Mouse (Mus musculus) hindbrain, embryonic 15.5 days (tissue): ENCODE data around the gene Zfp825. TPM values are rescaled to one million over a fixed set of nuclear protein-coding genes. Genes with fewer than 3 reads are reported as not detected.
"Not testable (repeated sequence)": the region's sequence is repeated elsewhere in the genome, so short reads cannot be mapped to it uniquely, and the experiment has no call there.

ENCODE experiments used
- ATAC-seq: fragments of 200-750 bp; cut with Nextera tagmentation; 2 replicates; pipeline ENCODE4 v1.8.0; 2017; ENCODE audit warnings: low read depth, moderate number of reproducible peaks, moderate TSS enrichment; ENCODE audit not compliant: low FRiP score
- H3K27ac ChIP-seq: fragments of 300-500 bp; sonication (generic); replicated peaks from 2 replicates; pipeline ENCODE4 v1.5.1; 2015; ENCODE audit warnings: mild to moderate bottlenecking, inconsistent platforms
- H3K27me3 ChIP-seq: fragments of 300-500 bp; sonication (generic); 2 replicates; pipeline ENCODE4 v1.6.1; 2015; ENCODE audit warnings: control low read depth, inconsistent platforms
- H3K36me3 ChIP-seq: fragments of 300-500 bp; sonication (generic); 2 replicates; pipeline ENCODE4 v1.6.1; 2015; ENCODE audit warnings: control low read depth, inconsistent platforms
- H3K4me1 ChIP-seq: fragments of 300-500 bp; sonication (generic); replicated peaks from 2 replicates; pipeline ENCODE4 v1.6.1; 2015; ENCODE audit warnings: control low read depth, inconsistent platforms
- H3K4me2 ChIP-seq: fragments of 300-500 bp; sonication (generic); 2 replicates; pipeline ENCODE4 v1.6.1; 2015; ENCODE audit warnings: moderate library complexity, mild to moderate bottlenecking, inconsistent platforms
- H3K4me3 ChIP-seq: fragments of 300-500 bp; sonication (generic); 2 replicates; pipeline ENCODE4 v1.5.1; 2015; ENCODE audit warnings: mild to moderate bottlenecking, inconsistent platforms
- H3K9ac ChIP-seq: fragments of 300-500 bp; sonication (generic); 2 replicates; pipeline ENCODE4 v1.6.1; 2015; ENCODE audit warnings: inconsistent platforms
- H3K9me3 ChIP-seq: fragments of 300-500 bp; sonication (generic); 2 replicates; pipeline ENCODE4 v1.6.1; 2016; ENCODE audit warnings: control low read depth, inconsistent platforms
- WGBS: fragments of 180-500 bp; shearing (Covaris S2); methylation state at CpG from one replicate; pipeline ENCODE4 v1.1.7; 2015; 5-methylcytosine and 5-hydroxymethylcytosine counted together
- polyA plus RNA-seq: library from polyadenylated mRNA; unstranded; fragments of >200 nt; fragmentation: Nextera tagmentation; extraction: Ambion mirVana; gene quantifications from 2 replicates; pipeline ENCODE4 v1.2.1, GENCODE M21; 2015

Gene Zfp825
- polyA plus RNA-seq: 14.5 and 15.8 TPM in 2 replicates

- no peaks in the 10 kb centered on the region for H3K36me3 ChIP-seq
- H3K27me3 ChIP-seq: no peaks in the 10 kb centered on the region
- no peaks in the 10 kb centered on the region for H3K9me3 ChIP-seq
- peak within 1 kb of the TSS; percentile 91 for H3K27ac ChIP-seq
- WGBS: 0% methylated on average over 23 of the region's 23 CpGs
- H3K4me2 ChIP-seq: peak within 1 kb of the TSS; percentile 97
- peak; percentile 100 for ATAC-seq
- H3K4me3 ChIP-seq: peak within 1 kb of the TSS; percentile 73
- peaks cover 16% of the 10 kb centered on the region for H3K4me1 ChIP-seq
- H3K9ac ChIP-seq: peak within 1 kb of the TSS; percentile 91
These were observed at the start of gene Zfp825 for GRCm38 (mm10) chr13:74493911-74494679. Zfp825 (minus strand) TSS chr13:74493992.

- ATAC-seq, H3K9ac ChIP-seq, H3K9me3 ChIP-seq, H3K27me3 ChIP-seq, H3K4me1 ChIP-seq, H3K27ac ChIP-seq, H3K36me3 ChIP-seq, H3K4me2 ChIP-seq, H3K4me3 ChIP-seq: not testable (repeated sequence)
- 96% methylated on average over 3 of the region's 3 CpGs for WGBS
These were observed 41.6 kb upstream of the Zfp825 start for GRCm38 (mm10) chr13:74535418-74535817.

- not testable (repeated sequence) for H3K9ac ChIP-seq, H3K4me3 ChIP-seq, H3K36me3 ChIP-seq, H3K4me2 ChIP-seq, H3K27me3 ChIP-seq, H3K9me3 ChIP-seq, H3K27ac ChIP-seq, H3K4me1 ChIP-seq
- WGBS: 17% methylated on average over 3 of the region's 3 CpGs
- ATAC-seq: 0 out of 2 replicates have a peak, but pooled peaks have one; percentile 69
These were observed 41.1 kb upstream of the Zfp825 start for GRCm38 (mm10) chr13:74534864-74535263.

- Histone ChIP-seq H3K4me2 (no peak overlapping the region), H3K4me1 (no peaks in the 10 kb centered on the region), H3K9me3 (no peaks in the 10 kb centered on the region), H3K36me3 (no peaks in the 10 kb centered on the region), H3K27ac (no peak overlapping the region), H3K9ac (no peak overlapping the region), H3K27me3 (no peaks in the 10 kb centered on the region), H3K4me3 (no peak overlapping the region)
- ATAC-seq: no peak
- WGBS: 92% methylated on average over 15 of the region's 15 CpGs
These were observed 40.3 kb upstream of the Zfp825 start for GRCm38 (mm10) chr13:74534096-74534495.

- not testable (repeated sequence) for H3K9ac ChIP-seq, ATAC-seq, H3K36me3 ChIP-seq, H3K4me3 ChIP-seq, H3K27me3 ChIP-seq, H3K4me1 ChIP-seq, H3K9me3 ChIP-seq, H3K27ac ChIP-seq, H3K4me2 ChIP-seq
- WGBS: 22% methylated on average over 1 of the region's 1 CpGs
These were observed 37.5 kb upstream of the Zfp825 start for GRCm38 (mm10) chr13:74531251-74531650.

DNA sequence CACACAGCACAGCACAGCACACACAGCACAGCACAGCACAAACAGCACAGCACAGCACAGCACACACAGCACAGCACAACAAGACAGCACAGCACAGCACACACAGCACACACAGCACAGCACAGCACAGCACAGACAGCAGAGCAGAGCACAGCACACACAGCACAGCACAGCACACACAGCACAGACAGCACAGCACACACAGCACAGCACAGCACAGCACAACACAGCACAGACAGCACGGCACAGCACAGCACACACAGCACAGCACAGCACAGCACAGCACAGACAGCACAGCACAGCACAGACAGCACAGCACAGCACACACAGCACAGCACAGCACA is 35.6 kb upstream of the Zfp825 start:
- not testable (repeated sequence) for H3K36me3 ChIP-seq, H3K4me3 ChIP-seq, H3K27me3 ChIP-seq, H3K4me2 ChIP-seq, H3K9me3 ChIP-seq, H3K9ac ChIP-seq, ATAC-seq, H3K27ac ChIP-seq, H3K4me1 ChIP-seq
- WGBS: 16% methylated on average over 1 of the region's 1 CpGs

- H3K4me2 ChIP-seq, H3K36me3 ChIP-seq, H3K9ac ChIP-seq, H3K4me1 ChIP-seq, H3K4me3 ChIP-seq, H3K27ac ChIP-seq, H3K27me3 ChIP-seq, H3K9me3 ChIP-seq: not testable (repeated sequence)
- ATAC-seq: peak; percentile 78; the same call in 1 of the 2 replicates
These were observed 35.0 kb upstream of the Zfp825 start for GRCm38 (mm10) chr13:74528519-74529371.

DNA sequence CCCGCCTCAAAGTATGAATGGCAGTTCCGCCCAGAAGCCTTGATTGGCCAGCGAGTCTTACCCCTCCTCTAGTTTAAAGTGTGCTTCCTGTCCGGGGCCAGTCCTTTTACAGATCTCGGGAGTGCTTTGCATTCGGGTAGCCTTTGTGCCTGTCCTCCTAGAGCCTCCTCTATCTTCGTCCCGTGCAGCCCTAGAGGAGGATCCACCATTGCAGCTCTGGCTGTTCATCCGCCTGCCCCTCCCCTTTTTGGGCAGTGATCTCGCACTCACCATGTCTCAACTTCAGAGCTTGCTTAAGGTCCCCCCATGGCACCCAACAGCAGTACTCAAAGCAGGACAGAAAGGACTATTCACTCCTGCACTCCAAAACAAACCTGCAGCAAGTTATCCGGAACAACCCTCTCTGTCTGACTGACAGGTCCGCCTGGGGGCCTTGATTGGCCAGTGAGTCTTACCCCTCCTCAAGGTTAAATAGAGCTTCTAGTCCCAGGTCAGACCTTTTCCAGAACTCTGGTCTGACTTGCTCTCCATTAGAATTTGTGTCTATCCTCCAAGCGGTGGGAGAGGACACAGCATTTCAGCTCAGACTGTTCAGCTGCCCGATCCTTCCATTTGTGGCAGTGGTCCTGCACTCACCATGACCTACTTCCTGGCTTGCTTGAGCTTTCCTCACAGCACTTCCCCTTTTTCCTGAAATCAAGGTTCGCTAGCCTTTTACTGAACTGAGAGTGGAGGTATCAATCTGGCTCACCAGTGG is 28.9 kb upstream of the Zfp825 start:
- WGBS: 3% methylated on average over 15 of the region's 15 CpGs
- Histone ChIP-seq H3K4me1 (peaks cover 7% of the 10 kb centered on the region; the same call in 1 of the 2 replicates), H3K9ac (peak overlapping the region; percentile 53), H3K9me3 (no peaks in the 10 kb centered on the region), H3K4me3 (peak overlapping the region; percentile 56), H3K27ac (peak overlapping the region; percentile 81), H3K27me3 (no peaks in the 10 kb centered on the region), H3K36me3 (no peaks in the 10 kb centered on the region), H3K4me2 (peak overlapping the region; percentile 85)
- peak; percentile 99 for ATAC-seq

DNA sequence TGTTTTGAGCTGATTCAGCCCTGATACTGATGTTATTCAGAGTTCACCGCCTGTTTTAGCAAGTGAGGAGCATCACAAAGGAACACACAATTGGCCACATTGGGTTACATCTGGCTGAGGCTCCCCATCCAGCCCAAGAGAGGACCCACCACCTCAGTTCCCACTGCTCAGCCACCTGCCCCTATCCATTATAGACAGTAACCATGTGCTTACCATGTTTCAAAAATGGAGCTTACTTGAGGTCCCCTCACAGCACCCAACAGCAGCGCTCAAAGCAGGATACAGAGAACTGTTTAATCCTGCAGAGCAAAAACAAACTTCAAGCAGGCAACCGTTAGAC is 28.3 kb upstream of the Zfp825 start:
- Histone ChIP-seq H3K9ac (peak overlapping the region; percentile 6; the same call in 1 of the 2 replicates), H3K27ac (peak overlapping the region; percentile 81; the same call in 1 of the 2 replicates)

GRCm38 (mm10) chr13:74507981-74508380 is 14.2 kb upstream of the Zfp825 start:
- H3K9me3 ChIP-seq, H3K4me1 ChIP-seq, H3K4me2 ChIP-seq, H3K4me3 ChIP-seq, H3K27me3 ChIP-seq, H3K36me3 ChIP-seq, ATAC-seq, H3K27ac ChIP-seq, H3K9ac ChIP-seq: not testable (repeated sequence)
- 91% methylated on average over 6 of the region's 6 CpGs for WGBS

More for the DNA sequence above, 28.3 kb upstream of the Zfp825 start:
- peak overlapping the region; percentile 85 for H3K4me2 ChIP-seq
- H3K9me3 ChIP-seq, ATAC-seq, H3K4me1 ChIP-seq, H3K36me3 ChIP-seq, H3K27me3 ChIP-seq: not testable (repeated sequence)
- H3K4me3 ChIP-seq: peak overlapping the region; percentile 56
- 4% methylated on average over 3 of the region's 3 CpGs for WGBS

- not testable (repeated sequence) for H3K4me1 ChIP-seq, H3K27ac ChIP-seq, H3K4me3 ChIP-seq, H3K4me2 ChIP-seq, ATAC-seq, H3K36me3 ChIP-seq, H3K27me3 ChIP-seq, H3K9ac ChIP-seq, H3K9me3 ChIP-seq
- WGBS: 83% methylated on average over 1 of the region's 1 CpGs
These were observed 9.1 kb upstream of the Zfp825 start for GRCm38 (mm10) chr13:74502851-74503250.

DNA sequence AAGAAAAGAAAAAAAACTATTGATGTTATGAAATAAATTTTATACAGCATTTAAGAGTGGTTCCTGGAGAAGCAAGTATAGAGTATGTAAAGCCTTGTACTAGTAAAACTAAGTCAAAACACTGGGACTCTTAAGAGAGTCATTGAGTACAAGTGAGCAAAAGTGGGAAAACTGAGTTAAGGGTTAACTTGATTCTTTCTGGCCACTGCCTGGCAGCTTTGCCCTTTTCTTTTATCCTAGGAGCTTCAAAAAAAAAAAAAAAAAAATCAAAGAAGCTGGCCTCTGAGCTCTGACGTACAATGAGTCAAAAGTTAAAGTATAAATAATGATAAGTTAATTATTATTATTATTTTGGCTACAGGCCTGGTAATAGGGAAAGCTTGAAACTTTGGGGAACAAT is 5.9 kb upstream of the Zfp825 start:
- WGBS: 14% methylated on average over 1 of the region's 1 CpGs
- H3K4me2 ChIP-seq: not testable (repeated sequence)

More for the DNA sequence above, 5.9 kb upstream of the Zfp825 start:
- not testable (repeated sequence) for H3K9ac ChIP-seq, H3K4me3 ChIP-seq, H3K9me3 ChIP-seq, H3K27ac ChIP-seq, H3K27me3 ChIP-seq, ATAC-seq, H3K4me1 ChIP-seq, H3K36me3 ChIP-seq
